Mouse (Mus musculus) hindbrain, embryonic 10.5 days (tissue): ENCODE results near the gene Garnl3. TPM values are rescaled to one million over a fixed set of nuclear protein-coding genes. Genes with fewer than 3 reads are reported as not detected.
"Not testable (repeated sequence)": the region's sequence is repeated elsewhere in the genome, so short reads cannot be mapped to it uniquely, and the experiment has no call there.

Experiments
- DNase-seq: peaks from one replicate; pipeline ENCODE4 v3.0.0-alpha.2; 2017; ENCODE audit warnings: low spot score
- H3K27ac ChIP-seq: fragments of 300-500 bp; sonication (generic); 2 replicates; pipeline ENCODE4 v1.5.1; 2016; ENCODE audit warnings: mild to moderate bottlenecking, moderate library complexity
- H3K27me3 ChIP-seq: fragments of 300-500 bp; sonication (generic); 2 replicates; pipeline ENCODE4 v1.6.1; 2016; ENCODE audit warnings: mild to moderate bottlenecking; ENCODE audit not compliant: poor library complexity, insufficient read depth, severe bottlenecking
- H3K36me3 ChIP-seq: fragments of 300-500 bp; sonication (generic); 2 replicates; pipeline ENCODE4 v1.6.1; 2016; ENCODE audit warnings: mild to moderate bottlenecking, moderate library complexity
- H3K4me1 ChIP-seq: fragments of 300-500 bp; sonication (generic); replicated peaks from 2 replicates; pipeline ENCODE4 v1.6.1; 2016; ENCODE audit warnings: mild to moderate bottlenecking
- H3K4me3 ChIP-seq: fragments of 300-500 bp; sonication (generic); 2 replicates; pipeline ENCODE4 v1.5.1; 2016; ENCODE audit warnings: mild to moderate bottlenecking, moderate library complexity
- H3K9me3 ChIP-seq: fragments of 300-500 bp; sonication (generic); 2 replicates; pipeline ENCODE4 v1.6.1; 2016; ENCODE audit warnings: mild to moderate bottlenecking, moderate library complexity
- WGBS: fragments of 180-500 bp; shearing (Covaris S2); methylation state at CpG from one replicate; pipeline ENCODE4 v1.1.7; 2016; 5-methylcytosine and 5-hydroxymethylcytosine counted together
- polyA plus RNA-seq: library from polyadenylated mRNA; unstranded; fragments of >200 nt; fragmentation: Nextera tagmentation; extraction: Ambion mirVana; gene quantifications from 2 replicates; pipeline ENCODE4 v1.2.1, GENCODE M21; 2016

Garnl3 gene
- polyA plus RNA-seq, 1 experiment from 2014 or later, result 14.5 TPM

GRCm38 (mm10) chr2:33097326-33097725, 34.1 kb downstream of the Garnl3 start:
- not testable (repeated sequence) for DNase-seq, H3K36me3 ChIP-seq
- WGBS, result 91% methylated on average over 12 of the region's 12 CpGs

GRCm38 (mm10) chr2:33095221-33095671, 36.2 kb downstream of the Garnl3 start:
- no peak overlapping the region for H3K4me3 ChIP-seq
- no peaks in the 10 kb centered on the region for H3K36me3 ChIP-seq
- H3K9me3 ChIP-seq, result no peaks in the 10 kb centered on the region
- no peak for DNase-seq
- H3K27ac ChIP-seq, result no peak overlapping the region
- no peaks in the 10 kb centered on the region for H3K27me3 ChIP-seq
- WGBS, result 81% methylated on average over 10 of the region's 10 CpGs
- H3K4me1 ChIP-seq, result 0 out of 2 replicates have a peak, but pooled peaks cover 3% of the 10 kb centered on the region

More at GRCm38 (mm10) chr2:33097326-33097725, 34.1 kb downstream of the Garnl3 start:
- H3K9me3 ChIP-seq, H3K27me3 ChIP-seq, H3K4me3 ChIP-seq, H3K4me1 ChIP-seq, H3K27ac ChIP-seq: not testable (repeated sequence)

- H3K27me3 ChIP-seq, result no peaks in the 10 kb centered on the region
- H3K36me3 ChIP-seq, result no peaks in the 10 kb centered on the region
- DNase-seq, result no peak
- H3K9me3 ChIP-seq, result no peaks in the 10 kb centered on the region
- H3K27ac ChIP-seq, result no peak overlapping the region
- H3K4me1 ChIP-seq, result 0 out of 2 replicates have a peak, but pooled peaks cover 3% of the 10 kb centered on the region
- 90% methylated on average over 8 of the region's 8 CpGs for WGBS
- no peak overlapping the region for H3K4me3 ChIP-seq
Observed at GRCm38 (mm10) chr2:33090620-33091520, 40.6 kb downstream of the Garnl3 start.

- not testable (repeated sequence) for H3K4me3 ChIP-seq, H3K36me3 ChIP-seq, H3K9me3 ChIP-seq, H3K4me1 ChIP-seq, H3K27ac ChIP-seq, DNase-seq, H3K27me3 ChIP-seq
- WGBS, result 88% methylated on average over 1 of the region's 1 CpGs
Observed at GRCm38 (mm10) chr2:33090033-33090400, 41.4 kb downstream of the Garnl3 start.

GRCm38 (mm10) chr2:33089356-33090032, 42.0 kb downstream of the Garnl3 start:
- H3K27me3 ChIP-seq, result no peaks in the 10 kb centered on the region
- no peaks in the 10 kb centered on the region for H3K36me3 ChIP-seq
- H3K4me3 ChIP-seq, result no peak overlapping the region
- DNase-seq, result no peak
- no peaks in the 10 kb centered on the region for H3K9me3 ChIP-seq
- H3K4me1 ChIP-seq, result no peaks in the 10 kb centered on the region
- H3K27ac ChIP-seq, result no peak overlapping the region
- 90% methylated on average over 5 of the region's 5 CpGs for WGBS

- H3K4me3 ChIP-seq, result no peak overlapping the region
- no peaks in the 10 kb centered on the region for H3K9me3 ChIP-seq
- WGBS, result 85% methylated on average over 7 of the region's 7 CpGs
- H3K27ac ChIP-seq, result no peak overlapping the region
- no peaks in the 10 kb centered on the region for H3K4me1 ChIP-seq
- H3K36me3 ChIP-seq, result no peaks in the 10 kb centered on the region
- DNase-seq, result no peak
- H3K27me3 ChIP-seq, result no peaks in the 10 kb centered on the region
Observed at GRCm38 (mm10) chr2:33086671-33087363, 44.6 kb downstream of the Garnl3 start.

- Histone ChIP-seq H3K36me3 (no peaks in the 10 kb centered on the region), H3K4me3 (no peak overlapping the region), H3K4me1 (no peaks in the 10 kb centered on the region), H3K27ac (no peak overlapping the region), H3K9me3 (no peaks in the 10 kb centered on the region), H3K27me3 (no peaks in the 10 kb centered on the region)
- WGBS, result 53% methylated on average over 7 of the region's 7 CpGs
- DNase-seq, result no peak
Observed at GRCm38 (mm10) chr2:33086016-33086596, 45.3 kb downstream of the Garnl3 start.

- 94% methylated on average over 3 of the region's 3 CpGs for WGBS
- DNase-seq, result no peak
- Histone ChIP-seq H3K9me3 (no peaks in the 10 kb centered on the region), H3K4me3 (no peak overlapping the region), H3K27ac (no peak overlapping the region), H3K27me3 (no peaks in the 10 kb centered on the region), H3K4me1 (peaks cover 12% of the 10 kb centered on the region), H3K36me3 (no peaks in the 10 kb centered on the region)
Observed at GRCm38 (mm10) chr2:33084221-33084620, 47.2 kb downstream of the Garnl3 start.

GRCm38 (mm10) chr2:33080166-33080565, 51.3 kb downstream of the Garnl3 start:
- Histone ChIP-seq H3K27me3 (no peaks in the 10 kb centered on the region), H3K36me3 (no peaks in the 10 kb centered on the region), H3K27ac (no peak overlapping the region), H3K4me1 (peaks cover 18% of the 10 kb centered on the region), H3K9me3 (no peaks in the 10 kb centered on the region), H3K4me3 (no peak overlapping the region)
- 70% methylated on average over 4 of the region's 4 CpGs for WGBS
- no peak for DNase-seq

- no peak overlapping the region for H3K27ac ChIP-seq
- no peaks in the 10 kb centered on the region for H3K27me3 ChIP-seq
- H3K36me3 ChIP-seq, result no peaks in the 10 kb centered on the region
- 38% methylated on average over 3 of the region's 3 CpGs for WGBS
- H3K4me1 ChIP-seq, result peaks cover 22% of the 10 kb centered on the region
- no peaks in the 10 kb centered on the region for H3K9me3 ChIP-seq
- no peak overlapping the region for H3K4me3 ChIP-seq
- DNase-seq, result peak; percentile 19
Observed at GRCm38 (mm10) chr2:33077252-33077651, 54.2 kb downstream of the Garnl3 start.

GRCm38 (mm10) chr2:33074931-33075330, 56.5 kb downstream of the Garnl3 start:
- Histone ChIP-seq H3K4me3 (no peak overlapping the region), H3K4me1 (peaks cover 19% of the 10 kb centered on the region), H3K36me3 (no peaks in the 10 kb centered on the region), H3K9me3 (no peaks in the 10 kb centered on the region), H3K27me3 (no peaks in the 10 kb centered on the region), H3K27ac (no peak overlapping the region)
- DNase-seq, result no peak
- WGBS, result 59% methylated on average over 2 of the region's 2 CpGs

- Histone ChIP-seq H3K27me3 (no peaks in the 10 kb centered on the region), H3K4me1 (peaks cover 17% of the 10 kb centered on the region), H3K4me3 (no peak overlapping the region), H3K27ac (no peak overlapping the region), H3K9me3 (no peaks in the 10 kb centered on the region), H3K36me3 (no peaks in the 10 kb centered on the region)
- DNase-seq, result no peak
- WGBS, result 75% methylated on average over 3 of the region's 3 CpGs
Observed at GRCm38 (mm10) chr2:33074188-33074587, 57.3 kb downstream of the Garnl3 start.
